Mouse (Mus musculus): Measurements from ENCODE around the gene Snx32. TPM values are rescaled to one million over a fixed set of nuclear protein-coding genes. Genes with fewer than 3 reads are reported as not detected.
"Not testable (repeated sequence)": the region's sequence is repeated elsewhere in the genome, so short reads cannot be mapped to it uniquely, and the experiment has no call there.

The Snx32 gene
- total RNA-seq, 2 experiments from 2014 or later: 85.9 to 86.6 TPM

DNA sequence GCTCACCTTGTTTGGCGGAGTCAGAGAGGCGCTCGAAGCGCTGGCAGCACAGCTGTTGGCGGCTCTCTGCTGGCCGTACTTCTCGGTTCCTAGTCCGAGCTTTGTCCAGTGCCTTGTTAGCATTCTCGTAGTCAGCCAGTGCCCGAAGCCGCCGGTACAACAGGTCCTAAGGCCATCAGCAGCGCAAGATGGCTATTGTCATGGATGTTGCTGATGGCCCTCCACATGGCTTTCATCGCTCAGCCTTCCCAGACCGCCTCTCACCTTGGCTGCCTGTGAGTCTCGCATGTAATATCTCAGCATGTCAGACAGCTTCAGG, 14.3 kb downstream of the Snx32 start:
- TF ChIP-seq CTCF (conservative IDR thresholded peaks at IDR 0.05): no peak
- Histone ChIP-seq H3K27ac (no peak overlapping the region), H3K4me3 (no peak overlapping the region)
- no peak for DNase-seq (ENCODE audit: low spot score in 2 of 2)

DNA sequence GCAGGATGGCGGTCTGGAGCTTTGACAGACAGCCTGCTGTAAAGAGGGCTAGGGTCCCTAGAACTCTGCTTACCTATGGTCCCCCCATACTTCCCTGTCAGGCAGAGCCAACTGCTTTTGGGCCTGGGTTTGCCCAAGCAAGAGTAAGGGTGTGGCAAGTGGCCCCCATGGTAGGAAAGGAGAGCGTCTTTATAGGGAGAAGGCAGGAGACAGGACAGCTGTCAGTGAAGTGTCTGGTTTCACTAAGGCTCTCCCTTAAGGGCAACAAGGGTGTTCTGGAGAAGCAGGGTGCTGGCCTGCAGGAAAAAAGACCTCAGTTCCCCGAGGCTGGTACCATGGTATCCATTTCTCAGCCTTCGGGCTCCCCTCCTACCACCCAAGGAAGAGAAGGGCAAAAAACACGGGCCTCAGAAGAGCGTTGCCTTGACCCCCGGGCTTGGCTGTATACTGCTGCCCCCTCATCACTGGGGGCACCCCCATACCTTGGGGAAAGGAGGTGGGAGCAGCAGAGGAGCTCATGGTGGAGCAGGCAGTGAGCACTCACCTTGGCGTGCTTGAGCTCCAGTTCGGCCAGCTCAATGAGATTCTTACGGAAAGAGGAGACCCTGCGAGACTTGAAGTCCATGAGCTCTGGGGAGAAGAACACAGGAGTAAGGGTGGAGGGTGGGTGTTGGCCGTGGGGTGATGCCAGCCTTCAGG, 14.8 kb downstream of the Snx32 start:
- no peak for TF ChIP-seq CTCF (conservative IDR thresholded peaks at IDR 0.05)
- Histone ChIP-seq H3K27ac (no peak overlapping the region), H3K4me3 (no peak overlapping the region)
- no peak for DNase-seq (ENCODE audit: low spot score in 2 of 2)

DNA sequence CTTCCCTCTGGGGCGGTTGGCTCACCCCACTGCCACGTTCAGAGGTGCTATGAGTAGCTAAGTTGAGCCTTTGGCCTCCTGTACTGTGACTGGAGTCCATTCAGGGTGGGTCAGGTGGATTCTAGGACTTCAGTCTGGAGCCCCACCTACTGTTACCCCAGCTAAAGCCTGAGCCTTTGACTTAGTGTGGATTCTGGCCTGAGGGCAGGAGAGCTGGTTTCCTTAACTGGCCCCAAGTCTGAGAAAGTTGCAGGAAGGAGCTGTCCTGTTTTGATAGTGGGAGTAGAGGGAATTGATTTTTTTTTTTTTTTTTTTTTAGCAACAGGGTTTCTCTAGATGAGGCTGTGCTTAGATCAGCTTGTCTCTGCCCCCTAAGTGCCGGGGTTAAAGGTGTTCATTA, 16.0 kb downstream of the Snx32 start:
- H3K4me3 ChIP-seq: no peak overlapping the region
- DNase-seq (ENCODE audit: low spot score in 2 of 2): no peak
- no peak for TF ChIP-seq CTCF (conservative IDR thresholded peaks at IDR 0.05)
- no peak overlapping the region for H3K27ac ChIP-seq

DNA sequence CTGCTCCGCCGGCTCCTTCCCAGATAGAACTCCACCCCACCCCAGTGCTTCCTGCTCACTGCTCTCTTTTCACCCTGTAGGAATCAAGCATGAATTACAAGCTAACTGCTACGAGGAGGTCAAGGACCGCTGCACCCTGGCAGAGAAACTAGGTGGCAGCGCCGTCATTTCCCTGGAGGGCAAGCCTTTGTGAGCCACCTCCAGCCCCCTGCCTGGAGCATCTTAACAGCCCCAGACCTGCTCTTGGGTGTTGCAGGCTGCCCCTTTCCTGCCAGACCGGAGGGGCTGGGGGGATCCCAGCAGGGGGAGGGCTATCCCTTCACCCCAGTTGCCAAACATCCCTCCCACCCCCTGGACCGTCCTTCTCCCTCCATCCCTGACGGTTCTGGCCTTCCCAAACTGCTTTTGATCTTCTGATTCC, 17.0 kb downstream of the Snx32 start:
- H3K27ac ChIP-seq; H3K4me3 ChIP-seq; DNase-seq (ENCODE audit: low spot score in 2 of 2): not testable (repeated sequence)
- peak; percentile 22 for TF ChIP-seq CTCF (conservative IDR thresholded peaks at IDR 0.05)

DNA sequence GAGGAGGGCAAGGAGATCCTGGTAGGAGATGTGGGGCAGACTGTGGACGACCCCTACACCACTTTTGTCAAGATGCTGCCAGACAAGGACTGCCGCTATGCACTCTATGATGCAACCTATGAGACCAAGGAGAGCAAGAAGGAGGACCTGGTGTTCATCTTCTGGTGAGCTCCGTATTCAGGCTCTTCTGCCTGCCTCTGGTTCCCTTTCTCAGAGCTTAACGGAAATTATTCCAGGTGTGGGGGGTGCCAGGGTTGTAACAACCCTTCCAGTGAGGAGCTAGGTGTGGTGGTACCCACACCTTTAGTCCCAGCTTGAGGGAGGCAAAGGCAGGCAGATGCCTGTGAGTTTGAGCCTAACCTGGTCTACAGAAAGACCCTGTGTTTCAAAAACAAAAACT, 17.7 kb downstream of the Snx32 start:
- Histone ChIP-seq H3K27ac (no peak overlapping the region), H3K4me3 (no peak overlapping the region)
- no peak for DNase-seq (ENCODE audit: low spot score in 2 of 2)
- no peak for TF ChIP-seq CTCF (conservative IDR thresholded peaks at IDR 0.05)

DNA sequence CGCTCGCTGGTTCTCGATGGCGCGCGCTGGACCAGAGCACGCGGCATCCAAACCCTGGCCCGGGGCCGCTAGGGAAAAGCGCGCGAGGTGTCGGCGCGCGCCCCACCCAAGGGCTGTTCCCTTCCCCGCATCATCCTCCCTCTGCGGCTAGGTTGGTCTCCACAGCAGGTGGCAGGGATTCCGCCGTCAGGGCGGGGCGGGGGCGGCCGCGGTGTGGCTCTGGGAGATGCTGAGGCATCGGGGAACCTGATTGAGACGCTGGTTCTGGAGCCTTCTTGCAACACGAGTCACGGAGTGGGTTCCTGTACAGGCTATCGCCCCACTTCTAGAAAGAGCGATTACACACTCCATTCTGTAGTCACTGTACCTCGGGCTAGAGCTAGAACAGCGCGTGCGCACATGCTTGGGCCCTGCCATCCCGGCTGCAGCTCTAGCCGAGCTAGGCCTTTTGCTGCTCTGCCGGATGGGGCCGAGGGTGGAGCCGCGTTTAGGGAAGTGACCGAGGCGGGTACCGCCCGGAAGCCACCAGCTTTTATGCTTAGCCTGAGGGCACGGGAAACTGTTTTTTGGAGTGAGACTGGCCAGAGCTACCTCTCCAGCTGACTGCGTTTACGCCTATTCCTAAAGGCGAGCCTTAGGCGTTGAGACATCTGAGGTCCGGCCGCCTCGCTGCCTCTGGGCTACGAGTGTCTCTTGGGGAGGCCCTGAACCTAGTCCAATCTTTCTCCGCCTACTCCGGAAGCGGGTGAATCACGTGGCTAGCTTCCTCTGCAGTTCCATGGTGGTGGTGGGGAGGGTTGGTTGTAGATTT, 19.2 kb downstream of the Snx32 start:
- no peak for TF ChIP-seq CTCF (conservative IDR thresholded peaks at IDR 0.05)
- Histone ChIP-seq H3K27ac (peak overlapping the region; percentile 95), H3K4me3 (peak overlapping the region; percentile 100)
- peak; percentile 79 to 84 for DNase-seq (ENCODE audit: low spot score in 2 of 2)

DNA sequence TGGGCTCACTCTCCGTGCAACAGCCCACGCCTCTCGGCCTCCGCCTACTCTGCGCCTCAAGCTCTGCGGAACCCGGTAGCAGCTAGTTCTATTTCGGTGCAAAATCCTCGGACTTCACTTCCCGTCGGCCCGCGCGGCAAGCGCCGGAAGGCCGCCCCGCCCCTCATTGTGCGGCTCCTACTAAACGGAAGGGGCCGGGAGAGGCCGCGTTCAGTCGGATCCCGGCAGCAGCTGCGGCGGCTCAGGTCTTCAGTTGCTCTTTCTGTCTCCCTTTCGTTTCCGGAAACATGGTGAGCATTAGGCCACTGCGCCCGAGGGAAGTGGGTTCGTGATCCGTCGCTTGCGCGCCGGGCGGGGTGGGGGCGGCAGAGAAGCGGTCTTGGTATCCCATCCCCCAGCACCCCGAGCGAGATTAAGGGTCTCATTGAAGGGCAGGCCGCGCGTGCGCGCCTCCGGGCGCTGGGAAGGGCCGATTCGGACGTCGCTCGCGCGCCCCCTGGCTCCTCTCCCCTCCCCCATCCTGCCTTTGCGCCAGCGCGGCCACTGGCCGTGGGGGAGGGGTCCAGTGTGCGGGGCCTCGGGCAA, 19.9 kb downstream of the Snx32 start, which contains the start of gene Cfl1:
TSS of gene Cfl1 (plus strand) at position 143 of the 585 bp plus-strand sequence.
- peak within 1 kb of the TSS; percentile 95 for H3K27ac ChIP-seq
- DNase-seq (ENCODE audit: low spot score in 2 of 2): peak; percentile 95
- peak within 1 kb of the TSS; percentile 100 for H3K4me3 ChIP-seq
- no peak for TF ChIP-seq CTCF (conservative IDR thresholded peaks at IDR 0.05)

DNA sequence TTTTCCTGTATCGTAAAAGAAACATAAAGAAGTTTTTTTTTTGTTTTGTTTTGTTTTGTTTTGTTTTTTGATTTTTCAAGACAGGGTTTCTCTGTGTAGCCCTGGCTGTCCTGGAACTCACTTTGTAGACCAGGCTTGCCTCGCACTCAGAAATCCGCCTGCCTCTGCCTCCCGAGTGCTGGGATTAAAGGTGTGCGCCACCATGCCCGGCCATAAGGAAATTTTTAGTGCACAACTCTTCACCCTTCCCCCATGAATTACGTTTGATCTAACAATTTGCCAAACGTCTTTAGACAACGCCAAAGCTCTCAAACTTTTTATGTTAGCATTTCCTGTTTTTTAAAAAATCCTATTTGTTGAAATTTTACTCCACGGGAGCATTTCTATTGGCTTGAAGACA, 20.6 kb downstream of the Snx32 start:
- Histone ChIP-seq H3K4me3 (peak overlapping the region; percentile 100), H3K27ac (peak overlapping the region; percentile 95)
- DNase-seq (ENCODE audit: low spot score in 2 of 2): not testable (repeated sequence)

DNA sequence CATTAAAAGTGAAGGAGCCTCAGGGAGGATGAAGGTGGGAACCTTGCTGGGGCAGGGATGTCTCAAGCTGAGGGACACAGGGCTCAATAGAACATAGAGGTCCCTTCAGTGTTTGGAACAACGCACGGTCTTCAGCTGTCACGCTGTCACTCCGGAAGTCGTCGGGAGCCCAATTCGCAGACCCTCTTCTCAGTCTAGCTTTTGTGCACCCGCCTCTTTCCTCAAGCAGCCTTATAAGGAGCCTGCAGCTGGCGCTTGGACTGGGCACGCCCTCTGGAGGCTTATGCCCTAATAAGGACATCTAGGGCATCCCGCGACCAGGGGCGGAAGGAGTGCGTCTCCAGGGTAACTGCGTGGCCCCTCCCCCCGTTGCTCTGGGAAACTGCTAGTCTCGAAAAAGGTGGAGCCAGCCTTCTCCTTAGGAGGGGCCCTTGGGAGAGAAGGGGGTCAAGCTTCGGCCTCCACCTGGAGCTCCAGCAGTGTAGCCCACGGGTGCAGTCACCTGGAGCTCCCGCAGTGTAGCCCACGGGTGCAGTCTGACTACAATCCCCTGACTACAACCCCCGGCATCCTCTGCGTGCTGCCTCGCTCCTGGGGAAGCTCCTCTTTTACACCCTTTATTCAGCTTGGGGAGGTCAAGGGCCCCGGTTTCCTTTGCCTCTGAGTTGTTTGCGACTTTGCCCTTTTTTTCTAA, 21.3 kb downstream of the Snx32 start:
- TF ChIP-seq CTCF (conservative IDR thresholded peaks at IDR 0.05): peak; percentile 23
- peak; percentile 96 to 97 for DNase-seq (ENCODE audit: low spot score in 2 of 2)
- peak overlapping the region; percentile 95 for H3K27ac ChIP-seq
- peak overlapping the region; percentile 100 for H3K4me3 ChIP-seq

DNA sequence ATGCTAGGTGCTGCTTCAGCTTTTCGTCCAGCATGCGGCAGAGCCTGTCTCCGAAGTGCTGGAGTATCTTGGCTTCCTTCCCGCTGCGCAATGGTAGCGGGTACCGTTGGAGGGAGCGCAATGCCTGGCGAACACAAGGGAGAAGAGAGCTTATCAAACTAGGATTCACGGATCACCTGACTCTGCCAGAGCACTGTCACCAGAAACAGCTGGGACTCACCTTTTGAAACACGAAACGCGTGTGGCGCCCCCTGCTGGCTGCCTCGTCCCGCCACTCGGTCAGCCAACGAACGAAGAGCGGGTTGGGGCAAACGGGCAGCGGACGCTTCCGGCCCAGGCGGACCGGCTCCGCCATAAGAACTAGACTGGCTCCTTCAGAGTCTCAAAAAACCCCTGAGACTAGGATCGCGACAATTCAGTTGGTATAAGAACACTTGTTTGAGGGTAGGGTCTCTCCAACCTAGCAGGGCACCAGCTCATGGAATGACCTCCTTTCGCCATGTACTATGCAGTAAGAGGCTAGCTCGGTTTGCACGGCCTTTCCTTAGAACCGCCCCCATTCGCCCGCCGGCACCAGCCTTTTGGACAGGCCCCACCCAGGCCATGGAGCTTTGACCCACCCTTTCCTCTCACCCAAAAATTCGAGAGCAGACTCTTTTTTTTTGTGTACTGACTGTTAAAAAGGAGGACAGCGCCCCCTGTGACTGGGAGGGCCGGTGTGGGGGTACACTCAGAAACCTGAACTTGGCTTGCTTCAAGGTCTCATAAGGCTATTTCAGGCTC, 22.4 kb downstream of the Snx32 start, which contains the start of gene Mus81:
TSS of gene Mus81 (minus strand) at position 635 of the 783 bp plus-strand sequence.
- peak; percentile 95 to 96 for DNase-seq (ENCODE audit: low spot score in 2 of 2)
- TF ChIP-seq CTCF (conservative IDR thresholded peaks at IDR 0.05): peak; percentile 74
- peak within 1 kb of the TSS; percentile 95 for H3K27ac ChIP-seq
- peak within 1 kb of the TSS; percentile 100 for H3K4me3 ChIP-seq

DNA sequence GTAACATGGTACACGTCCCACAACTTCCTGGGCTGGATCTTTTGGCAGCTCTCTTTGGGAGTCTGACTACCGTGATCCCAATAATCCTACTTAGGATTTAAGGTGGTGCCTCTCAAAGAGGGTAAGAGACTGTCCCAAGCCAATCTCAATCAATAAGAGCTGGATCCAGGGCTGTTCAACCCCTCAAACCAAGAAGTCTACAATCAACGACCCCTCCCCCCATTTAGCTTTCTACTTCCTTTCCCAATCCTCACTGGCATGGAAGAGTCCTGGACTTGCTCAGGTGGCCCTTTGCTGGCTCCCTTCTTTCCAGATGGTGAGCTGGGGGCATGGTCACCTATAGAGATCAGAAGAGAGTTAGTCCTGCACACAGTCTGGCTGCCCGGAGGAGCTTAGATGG, 23.6 kb downstream of the Snx32 start:
- no peak for TF ChIP-seq CTCF (conservative IDR thresholded peaks at IDR 0.05)
- DNase-seq (ENCODE audit: low spot score in 2 of 2): no peak
- Histone ChIP-seq H3K27ac (0 out of 2 replicates have a peak overlapping the region, but pooled peaks have one; percentile 95), H3K4me3 (no peak overlapping the region)

DNA sequence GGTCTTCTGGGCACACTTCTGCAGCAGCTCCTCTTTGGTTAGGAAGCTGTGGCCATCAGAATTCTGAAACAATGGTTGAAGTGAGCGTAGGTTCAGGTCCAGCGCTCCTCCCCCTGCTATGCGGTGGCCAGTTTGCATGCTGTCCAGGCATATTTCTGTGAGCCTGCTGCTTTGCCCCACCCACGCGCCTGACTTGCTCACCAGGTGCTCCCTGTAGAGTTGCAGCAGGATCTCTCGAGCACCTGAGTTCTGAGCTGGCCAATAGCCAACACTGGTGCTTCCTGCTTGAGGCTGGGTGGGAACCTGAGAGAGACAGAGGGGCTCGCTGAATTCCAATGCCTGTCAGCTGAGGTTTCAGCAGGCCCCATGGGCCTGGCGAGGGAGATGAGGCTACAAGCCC, 24.1 kb downstream of the Snx32 start:
- TF ChIP-seq CTCF (conservative IDR thresholded peaks at IDR 0.05): no peak
- no peak for DNase-seq (ENCODE audit: low spot score in 2 of 2)
- no peak overlapping the region for H3K4me3 ChIP-seq
- H3K27ac ChIP-seq: no peak overlapping the region

Measured in layer of hippocampus, adult 2 months (tissue).